Mouse (Mus musculus): ENCODE measurements around the gene Slc35g1. TPM values are rescaled to one million over a fixed set of nuclear protein-coding genes. Genes with fewer than 3 reads are reported as not detected.

The Slc35g1 gene
- 7.8 and 7.9 TPM in 2 replicates for polyA plus RNA-seq (2014; fragmentation: Nextera tagmentation; extraction: Ambion mirVana)

DNA sequence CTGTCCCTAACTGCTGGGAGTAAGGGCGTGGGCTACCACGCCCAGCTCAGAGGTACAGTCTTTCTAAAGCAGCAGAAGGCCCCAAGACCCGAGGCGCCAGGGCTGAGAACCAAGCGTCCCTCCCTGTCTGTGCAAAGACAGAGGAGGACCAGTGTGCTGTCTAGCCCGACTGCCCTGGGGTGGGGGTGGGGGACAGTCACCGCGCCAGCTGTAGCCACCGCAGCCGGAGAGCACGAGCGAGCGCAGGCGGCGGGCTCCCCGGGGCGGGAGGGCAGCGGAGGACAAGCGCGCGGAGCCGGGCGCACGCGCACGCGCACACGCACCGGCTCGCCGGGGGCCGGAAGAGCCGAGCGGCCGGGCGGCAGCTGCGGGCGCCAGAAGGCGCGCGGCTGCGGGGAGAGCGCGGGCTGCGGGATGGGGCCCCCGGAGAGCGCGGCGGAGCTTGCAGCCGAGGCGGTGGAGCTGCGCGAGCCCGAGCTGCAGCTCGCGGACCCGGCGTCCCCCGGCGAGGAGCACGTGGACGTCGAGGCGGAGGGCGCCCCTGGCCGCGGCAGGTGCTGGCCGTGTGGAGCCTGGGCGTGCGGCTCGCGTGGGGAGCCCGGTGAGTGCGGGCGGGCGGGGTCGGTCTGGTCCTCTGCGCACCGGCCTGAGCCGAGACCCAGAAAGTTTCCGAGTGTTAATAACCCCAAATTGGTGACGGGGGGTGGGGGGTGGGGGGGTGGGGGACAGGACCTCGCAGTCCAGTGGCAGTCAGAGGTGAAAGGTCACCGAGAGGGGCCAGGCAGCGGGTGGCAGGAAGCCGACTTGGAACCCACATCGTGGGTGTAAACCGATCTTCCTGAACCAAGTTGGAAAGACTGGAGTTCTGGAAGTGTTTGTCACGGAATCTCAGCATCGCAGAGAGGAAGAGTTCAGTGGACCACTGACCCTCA lies at the start of gene Slc35g1:
Slc35g1 (plus strand) TSS at position 280 of the 932 bp plus-strand sequence.
- Histone ChIP-seq H3K4me2 (ENCODE audit: low read length) (peak within 1 kb of the TSS; percentile 66), H3K9me3 (ENCODE audit: control insufficient read depth, low read length) (no peaks in the 10 kb centered on the region), H3K4me1 (replicated peaks; ENCODE audit: control insufficient read depth, insufficient read depth, low read length) (no peaks in the 10 kb centered on the region), H3K4me3 (ENCODE audit: low read depth, low read length) (peak within 1 kb of the TSS; percentile 59), H3K27me3 (replicated peaks; ENCODE audit: control insufficient read depth, insufficient read depth, low read length) (no peaks in the 10 kb centered on the region), H3K27ac (ENCODE audit: low read depth) (no peak within 1 kb of the TSS), H3K36me3 (ENCODE audit: control insufficient read depth, insufficient read depth, low read length) (no peaks in the 10 kb centered on the region), H3K9ac (ENCODE audit: low read length) (peak within 1 kb of the TSS; percentile 43)
- DNase-seq (ENCODE audit: low spot score) (peak; percentile 85), ATAC-seq (replicated peaks; ENCODE audit: low FRiP score, low TSS enrichment, low read depth) (peak; percentile 91)
- WGBS: under 1% methylated on average over 56 of the region's 90 CpGs

GRCm38 (mm10) chr19:38348271-38349012 lies 47.3 kb upstream of the Slc35g1 start:
- no peaks in the 10 kb centered on the region for H3K36me3 ChIP-seq (ENCODE audit: control insufficient read depth, insufficient read depth, low read length)
- H3K9me3 ChIP-seq (ENCODE audit: control insufficient read depth, low read length): no peaks in the 10 kb centered on the region
- WGBS: 48% methylated on average over 13 of the region's 13 CpGs
- DNase-seq (ENCODE audit: low spot score) (no peak), ATAC-seq (replicated peaks; ENCODE audit: low FRiP score, low TSS enrichment, low read depth) (no peak)
- no peaks in the 10 kb centered on the region for H3K4me1 ChIP-seq (replicated peaks; ENCODE audit: control insufficient read depth, insufficient read depth, low read length)
- no peak overlapping the region for H3K9ac ChIP-seq (ENCODE audit: low read length)
- no peak overlapping the region for H3K4me2 ChIP-seq (ENCODE audit: low read length)
- H3K4me3 ChIP-seq (ENCODE audit: low read depth, low read length): no peak overlapping the region
- no peak overlapping the region for H3K27ac ChIP-seq (ENCODE audit: low read depth)
- H3K27me3 ChIP-seq (replicated peaks; ENCODE audit: control insufficient read depth, insufficient read depth, low read length): no peaks in the 10 kb centered on the region

DNA sequence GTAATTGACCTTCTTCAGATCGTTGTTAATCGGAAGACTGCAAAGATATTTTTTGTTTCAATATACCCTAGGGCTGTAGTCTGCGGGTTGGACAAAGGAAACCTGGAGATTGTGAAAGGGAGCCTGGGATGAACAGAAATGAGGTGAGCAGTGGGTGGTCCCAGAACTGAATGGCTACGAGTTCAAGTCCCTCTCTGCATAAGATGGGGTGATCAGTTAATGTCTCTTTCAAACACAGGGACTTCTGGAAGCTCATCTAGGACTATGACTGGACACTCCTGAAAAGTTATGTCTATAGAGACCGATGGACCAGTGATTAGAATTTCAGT lies 46.8 kb upstream of the Slc35g1 start:
- Histone ChIP-seq H3K27me3 (replicated peaks; ENCODE audit: control insufficient read depth, insufficient read depth, low read length) (no peaks in the 10 kb centered on the region), H3K36me3 (ENCODE audit: control insufficient read depth, insufficient read depth, low read length) (no peaks in the 10 kb centered on the region), H3K9me3 (ENCODE audit: control insufficient read depth, low read length) (no peaks in the 10 kb centered on the region), H3K9ac (ENCODE audit: low read length) (no peak overlapping the region), H3K4me2 (ENCODE audit: low read length) (no peak overlapping the region), H3K4me1 (replicated peaks; ENCODE audit: control insufficient read depth, insufficient read depth, low read length) (no peaks in the 10 kb centered on the region), H3K27ac (ENCODE audit: low read depth) (no peak overlapping the region), H3K4me3 (ENCODE audit: low read depth, low read length) (no peak overlapping the region)
- DNase-seq (ENCODE audit: low spot score) (no peak), ATAC-seq (replicated peaks; ENCODE audit: low FRiP score, low TSS enrichment, low read depth) (no peak)
- WGBS: 85% methylated on average over 5 of the region's 5 CpGs

DNA sequence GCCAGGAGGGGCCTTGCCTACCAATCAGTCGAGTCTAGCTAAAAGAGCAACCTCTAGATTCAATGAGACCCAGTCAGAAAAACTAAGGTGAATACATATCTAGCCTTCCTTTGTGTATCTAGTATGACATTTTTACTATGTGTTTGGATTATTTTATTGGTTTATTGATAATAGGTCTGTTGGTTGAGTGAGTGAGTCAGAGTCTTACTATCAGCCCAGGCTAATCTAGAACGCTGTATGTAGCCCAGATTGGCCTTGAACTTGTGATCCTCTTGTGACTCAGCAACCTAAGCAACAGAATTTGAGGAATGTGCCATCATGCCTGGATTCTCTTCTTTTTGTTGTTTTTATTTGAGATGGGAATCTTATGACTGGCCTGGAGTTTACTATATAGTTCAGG lies 44.6 kb upstream of the Slc35g1 start:
- H3K4me2 ChIP-seq (ENCODE audit: low read length): no peak overlapping the region
- H3K9me3 ChIP-seq (ENCODE audit: control insufficient read depth, low read length): no peaks in the 10 kb centered on the region
- WGBS: 66% methylated on average over 2 of the region's 2 CpGs
- ATAC-seq (replicated peaks; ENCODE audit: low FRiP score, low TSS enrichment, low read depth): 0 out of 2 replicates have a peak, but pooled peaks have one; percentile 23
- H3K36me3 ChIP-seq (ENCODE audit: control insufficient read depth, insufficient read depth, low read length): no peaks in the 10 kb centered on the region
- no peak overlapping the region for H3K9ac ChIP-seq (ENCODE audit: low read length)
- H3K4me1 ChIP-seq (replicated peaks; ENCODE audit: control insufficient read depth, insufficient read depth, low read length): no peaks in the 10 kb centered on the region
- no peak overlapping the region for H3K4me3 ChIP-seq (ENCODE audit: low read depth, low read length)
- DNase-seq (ENCODE audit: low spot score): peak; percentile 49
- no peak overlapping the region for H3K27ac ChIP-seq (ENCODE audit: low read depth)
- no peaks in the 10 kb centered on the region for H3K27me3 ChIP-seq (replicated peaks; ENCODE audit: control insufficient read depth, insufficient read depth, low read length)

DNA sequence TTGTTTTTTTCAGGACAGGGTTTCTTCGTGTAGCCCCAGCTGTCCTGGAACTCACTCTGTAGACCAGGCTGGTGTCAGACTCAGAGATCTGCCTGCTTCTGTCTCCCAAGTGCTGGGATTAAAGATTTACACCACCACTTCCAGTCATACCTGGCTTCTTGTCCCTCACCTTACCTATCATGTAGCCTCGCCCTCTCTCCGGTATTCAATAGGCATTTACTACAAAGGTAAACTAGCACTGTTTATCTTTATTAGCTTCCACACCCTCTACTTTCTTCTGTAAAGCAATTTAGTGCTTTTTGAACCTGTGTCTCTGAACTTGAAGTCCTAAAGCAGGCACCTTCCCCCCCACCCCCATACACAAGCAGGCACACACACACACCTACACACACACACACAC lies 44.1 kb upstream of the Slc35g1 start:
- WGBS: 78% methylated on average over 3 of the region's 3 CpGs
- no peak overlapping the region for H3K4me2 ChIP-seq (ENCODE audit: low read length)
- H3K9ac ChIP-seq (ENCODE audit: low read length): no peak overlapping the region
- DNase-seq (ENCODE audit: low spot score) (peak; percentile 48), ATAC-seq (replicated peaks; ENCODE audit: low FRiP score, low TSS enrichment, low read depth) (no peak)
- H3K4me1 ChIP-seq (replicated peaks; ENCODE audit: control insufficient read depth, insufficient read depth, low read length): no peaks in the 10 kb centered on the region
- no peak overlapping the region for H3K27ac ChIP-seq (ENCODE audit: low read depth)
- no peaks in the 10 kb centered on the region for H3K27me3 ChIP-seq (replicated peaks; ENCODE audit: control insufficient read depth, insufficient read depth, low read length)
- no peaks in the 10 kb centered on the region for H3K9me3 ChIP-seq (ENCODE audit: control insufficient read depth, low read length)
- H3K36me3 ChIP-seq (ENCODE audit: control insufficient read depth, insufficient read depth, low read length): no peaks in the 10 kb centered on the region
- no peak overlapping the region for H3K4me3 ChIP-seq (ENCODE audit: low read depth, low read length)

- no peaks in the 10 kb centered on the region for H3K9me3 ChIP-seq (ENCODE audit: control insufficient read depth, low read length)
- H3K4me1 ChIP-seq (replicated peaks; ENCODE audit: control insufficient read depth, insufficient read depth, low read length): no peaks in the 10 kb centered on the region
- H3K27ac ChIP-seq (ENCODE audit: low read depth): no peak overlapping the region
- no peak overlapping the region for H3K4me3 ChIP-seq (ENCODE audit: low read depth, low read length)
- ATAC-seq (replicated peaks; ENCODE audit: low FRiP score, low TSS enrichment, low read depth) (no peak), DNase-seq (ENCODE audit: low spot score) (peak; percentile 60)
- H3K27me3 ChIP-seq (replicated peaks; ENCODE audit: control insufficient read depth, insufficient read depth, low read length): no peaks in the 10 kb centered on the region
- no peak overlapping the region for H3K4me2 ChIP-seq (ENCODE audit: low read length)
- H3K36me3 ChIP-seq (ENCODE audit: control insufficient read depth, insufficient read depth, low read length): no peaks in the 10 kb centered on the region
- no peak overlapping the region for H3K9ac ChIP-seq (ENCODE audit: low read length)
- 42% methylated on average over 6 of the region's 6 CpGs for WGBS
Observed at GRCm38 (mm10) chr19:38352495-38353130, 43.2 kb upstream of the Slc35g1 start.

GRCm38 (mm10) chr19:38354279-38354678 lies 41.5 kb upstream of the Slc35g1 start:
- WGBS: 88% methylated on average over 1 of the region's 1 CpGs
- no peak for ATAC-seq (replicated peaks; ENCODE audit: low FRiP score, low TSS enrichment, low read depth)

DNA sequence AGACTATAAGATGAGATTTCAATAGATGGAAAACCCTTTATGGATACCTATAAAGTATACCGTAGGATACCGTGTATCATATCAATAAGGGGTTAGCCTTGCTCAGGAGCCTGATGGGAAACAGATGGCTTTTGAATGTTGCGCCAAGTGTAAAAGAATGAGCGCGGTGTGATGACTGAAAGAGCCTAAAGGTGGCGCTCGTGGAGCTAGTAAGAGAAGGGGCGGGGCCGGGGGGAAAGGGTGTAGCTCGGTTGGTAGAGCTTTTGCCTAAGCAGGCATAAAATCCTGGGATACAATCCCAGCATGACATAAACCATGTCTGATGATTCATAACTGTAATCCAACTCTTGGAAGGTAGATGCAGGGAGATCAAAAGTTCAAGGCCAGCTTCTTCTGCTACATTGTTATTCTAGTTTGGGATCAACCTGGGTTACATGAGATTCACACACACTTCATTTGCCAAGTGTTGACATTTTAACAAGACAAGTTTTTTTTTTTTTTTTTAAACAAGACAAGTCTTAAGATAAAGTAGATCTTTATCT lies 40.9 kb upstream of the Slc35g1 start:
- DNase-seq (ENCODE audit: low spot score): peak; percentile 32
- Histone ChIP-seq H3K4me3 (ENCODE audit: low read depth, low read length) (no peak overlapping the region), H3K36me3 (ENCODE audit: control insufficient read depth, insufficient read depth, low read length) (no peaks in the 10 kb centered on the region), H3K27ac (ENCODE audit: low read depth) (no peak overlapping the region), H3K9me3 (ENCODE audit: control insufficient read depth, low read length) (no peaks in the 10 kb centered on the region), H3K4me2 (ENCODE audit: low read length) (no peak overlapping the region), H3K4me1 (replicated peaks; ENCODE audit: control insufficient read depth, insufficient read depth, low read length) (no peaks in the 10 kb centered on the region), H3K27me3 (replicated peaks; ENCODE audit: control insufficient read depth, insufficient read depth, low read length) (no peaks in the 10 kb centered on the region), H3K9ac (ENCODE audit: low read length) (no peak overlapping the region)
- 63% methylated on average over 10 of the region's 10 CpGs for WGBS
- no peak for ATAC-seq (replicated peaks; ENCODE audit: low FRiP score, low TSS enrichment, low read depth)

More at GRCm38 (mm10) chr19:38354279-38354678, 41.5 kb upstream of the Slc35g1 start:
- Histone ChIP-seq H3K9ac (ENCODE audit: low read length) (no peak overlapping the region), H3K4me1 (replicated peaks; ENCODE audit: control insufficient read depth, insufficient read depth, low read length) (no peaks in the 10 kb centered on the region), H3K4me3 (ENCODE audit: low read depth, low read length) (no peak overlapping the region), H3K27me3 (replicated peaks; ENCODE audit: control insufficient read depth, insufficient read depth, low read length) (no peaks in the 10 kb centered on the region), H3K9me3 (ENCODE audit: control insufficient read depth, low read length) (no peaks in the 10 kb centered on the region), H3K27ac (ENCODE audit: low read depth) (no peak overlapping the region), H3K36me3 (ENCODE audit: control insufficient read depth, insufficient read depth, low read length) (no peaks in the 10 kb centered on the region), H3K4me2 (ENCODE audit: low read length) (no peak overlapping the region)
- peak; percentile 21 for DNase-seq (ENCODE audit: low spot score)
